Mouse (Mus musculus) spleen, adult 2 months (tissue): ENCODE results near the gene Krt28.

Experiments used
- CTCF ChIP-seq: fragments of 200-500 bp; IDR thresholded peaks from 2 replicates; pipeline ENCODE4 v1.5.1; 2011; ENCODE audit warnings: mild to moderate bottlenecking, inconsistent platforms; ENCODE audit not compliant: insufficient read depth, insufficient read length, insufficient replicate concordance; ENCODE audit errors: extremely low read depth
- POLR2A ChIP-seq: fragments of 200-500 bp; IDR thresholded peaks from 2 replicates; pipeline ENCODE4 v1.6.1; 2011; ENCODE audit warnings: low read depth, low read length, inconsistent platforms

- TF ChIP-seq CTCF (no peak), POLR2A (no peak)
Observed at GRCm38 (mm10) chr11:99422159-99422558, 47.5 kb upstream of the Krt28 start, which contains the start of gene Krt12.
